Mouse (Mus musculus): ENCODE measurements around the gene Slc39a5. TPM values are rescaled to one million over a fixed set of nuclear protein-coding genes. Genes with fewer than 3 reads are reported as not detected.

Gene Slc39a5
- not detected in 2 replicates for polyA plus RNA-seq (2011; ENCODE audit: insufficient read depth, insufficient read length, low replicate concordance, missing spikeins)

GRCm38 (mm10) chr10:128401056-128401455 is at the start of gene Slc39a5:
TSS of gene Slc39a5 (minus strand) at chr10:128401229.
- 76% methylated on average over 2 of the region's 2 CpGs for WGBS
- H3K4me3 ChIP-seq (replicated peaks; ENCODE audit: control insufficient read depth, low read depth, low read length): no peak within 1 kb of the TSS
- no peak for TF ChIP-seq POLR2A (IDR thresholded peaks at IDR 0.05; ENCODE audit: borderline replicate concordance, control insufficient read depth, low read depth, low read length)
- no peak for TF ChIP-seq CTCF (IDR thresholded peaks at IDR 0.05; ENCODE audit: control insufficient read depth, insufficient read depth, low read length)
- no peaks in the 10 kb centered on the region for H3K4me1 ChIP-seq (ENCODE audit: control insufficient read depth, insufficient read depth, low read length)
- no peak within 1 kb of the TSS for H3K27ac ChIP-seq (ENCODE audit: control insufficient read depth, insufficient read depth, low read depth, low read length, poor library complexity)

GRCm38 (mm10) chr10:128445407-128445806 is 44.4 kb upstream of the Slc39a5 start:
- WGBS: 22% methylated on average over 4 of the region's 4 CpGs
- Histone ChIP-seq H3K27ac (ENCODE audit: control insufficient read depth, insufficient read depth, low read depth, low read length, poor library complexity) (no peak overlapping the region), H3K4me1 (ENCODE audit: control insufficient read depth, insufficient read depth, low read length) (no peaks in the 10 kb centered on the region), H3K4me3 (replicated peaks; ENCODE audit: control insufficient read depth, low read depth, low read length) (no peak overlapping the region)
- no peak for TF ChIP-seq CTCF (IDR thresholded peaks at IDR 0.05; ENCODE audit: control insufficient read depth, insufficient read depth, low read length)
- no peak for TF ChIP-seq POLR2A (IDR thresholded peaks at IDR 0.05; ENCODE audit: borderline replicate concordance, control insufficient read depth, low read depth, low read length)

- TF ChIP-seq POLR2A (IDR thresholded peaks at IDR 0.05; ENCODE audit: borderline replicate concordance, control insufficient read depth, low read depth, low read length) (no peak), CTCF (IDR thresholded peaks at IDR 0.05; ENCODE audit: control insufficient read depth, insufficient read depth, low read length) (no peak)
- no peak overlapping the region for H3K27ac ChIP-seq (ENCODE audit: control insufficient read depth, insufficient read depth, low read depth, low read length, poor library complexity)
- WGBS: 55% methylated on average over 6 of the region's 6 CpGs
- H3K4me1 ChIP-seq (ENCODE audit: control insufficient read depth, insufficient read depth, low read length): no peaks in the 10 kb centered on the region; the same call in 1 of the 2 replicates
- H3K4me3 ChIP-seq (replicated peaks; ENCODE audit: control insufficient read depth, low read depth, low read length): no peak overlapping the region
Measured at GRCm38 (mm10) chr10:128444354-128444753, 43.3 kb upstream of the Slc39a5 start.

- H3K4me1 ChIP-seq (ENCODE audit: control insufficient read depth, insufficient read depth, low read length): peaks cover 4% of the 10 kb centered on the region
- H3K27ac ChIP-seq (ENCODE audit: control insufficient read depth, insufficient read depth, low read depth, low read length, poor library complexity): no peak overlapping the region
- 76% methylated on average over 1 of the region's 1 CpGs for WGBS
- TF ChIP-seq CTCF (IDR thresholded peaks at IDR 0.05; ENCODE audit: control insufficient read depth, insufficient read depth, low read length) (no peak), POLR2A (IDR thresholded peaks at IDR 0.05; ENCODE audit: borderline replicate concordance, control insufficient read depth, low read depth, low read length) (no peak)
- H3K4me3 ChIP-seq (replicated peaks; ENCODE audit: control insufficient read depth, low read depth, low read length): no peak overlapping the region
Measured at GRCm38 (mm10) chr10:128442718-128443117, 41.7 kb upstream of the Slc39a5 start.

DNA sequence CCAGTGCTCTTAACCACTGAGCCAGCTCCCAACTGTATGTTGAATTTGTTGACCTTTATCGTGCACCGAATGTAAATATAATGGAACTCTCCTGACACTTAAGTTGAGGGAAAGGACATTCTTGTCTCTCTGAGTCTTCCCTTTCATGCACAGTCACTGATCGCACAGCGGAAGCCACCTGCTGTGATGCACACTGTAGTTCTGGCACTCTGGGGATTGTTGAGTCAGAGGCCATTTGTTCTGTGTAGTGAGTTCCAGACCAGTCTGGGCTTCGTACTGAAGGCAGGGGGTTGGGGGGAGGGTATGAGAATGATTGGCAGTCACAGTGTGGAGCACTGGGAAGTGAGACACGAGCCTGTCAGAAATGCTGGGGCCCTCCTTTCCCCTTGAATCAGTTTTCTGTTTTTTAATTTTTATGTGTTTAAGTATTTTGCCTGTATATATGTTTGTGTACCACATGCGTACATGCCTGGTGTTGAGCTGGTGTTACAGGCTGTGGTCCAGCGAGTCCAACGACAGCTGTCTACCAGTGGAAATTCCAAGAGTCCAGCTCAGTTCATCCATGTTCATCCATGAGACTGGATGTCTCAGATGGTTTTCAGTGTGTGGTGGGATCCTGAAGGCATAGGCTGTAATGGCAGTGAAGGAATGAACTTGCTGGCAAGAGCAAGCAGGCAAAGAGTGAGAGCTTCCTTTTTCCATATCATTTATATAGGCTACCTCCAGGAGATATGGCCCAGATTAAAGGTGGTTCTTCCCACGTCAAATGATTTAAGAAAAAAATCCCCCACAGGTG is 40.5 kb upstream of the Slc39a5 start:
- Histone ChIP-seq H3K27ac (ENCODE audit: control insufficient read depth, insufficient read depth, low read depth, low read length, poor library complexity) (no peak overlapping the region), H3K4me3 (replicated peaks; ENCODE audit: control insufficient read depth, low read depth, low read length) (no peak overlapping the region), H3K4me1 (ENCODE audit: control insufficient read depth, insufficient read depth, low read length) (peaks cover 6% of the 10 kb centered on the region)
- TF ChIP-seq CTCF (IDR thresholded peaks at IDR 0.05; ENCODE audit: control insufficient read depth, insufficient read depth, low read length): no peak
- WGBS: 88% methylated on average over 10 of the region's 10 CpGs

DNA sequence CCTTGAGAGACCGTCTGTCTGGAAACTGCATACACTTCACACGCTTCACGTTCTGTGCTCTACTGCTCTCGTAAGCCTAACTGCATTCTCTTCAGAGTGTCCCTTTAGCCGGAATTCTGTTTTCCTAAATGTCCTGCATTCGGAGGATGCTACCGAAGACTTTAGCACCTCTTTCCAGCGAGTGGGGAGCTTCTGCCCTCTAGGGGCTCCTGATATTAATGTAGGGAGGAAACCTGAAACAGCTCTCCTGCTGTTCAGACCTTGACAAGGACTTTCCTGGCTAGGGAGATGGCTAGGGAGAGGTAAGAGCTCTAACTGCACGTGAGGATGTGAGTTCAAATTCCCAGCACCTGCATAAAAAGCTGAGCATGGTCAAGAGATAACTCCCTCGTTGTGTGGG is 39.4 kb upstream of the Slc39a5 start:
- Histone ChIP-seq H3K27ac (ENCODE audit: control insufficient read depth, insufficient read depth, low read depth, low read length, poor library complexity) (no peak overlapping the region), H3K4me1 (ENCODE audit: control insufficient read depth, insufficient read depth, low read length) (peaks cover 6% of the 10 kb centered on the region), H3K4me3 (replicated peaks; ENCODE audit: control insufficient read depth, low read depth, low read length) (no peak overlapping the region)
- no peak for TF ChIP-seq POLR2A (IDR thresholded peaks at IDR 0.05; ENCODE audit: borderline replicate concordance, control insufficient read depth, low read depth, low read length)
- TF ChIP-seq CTCF (IDR thresholded peaks at IDR 0.05; ENCODE audit: control insufficient read depth, insufficient read depth, low read length): peak; percentile 40; the same call in 1 of the 2 replicates
- WGBS: 54% methylated on average over 10 of the region's 10 CpGs

DNA sequence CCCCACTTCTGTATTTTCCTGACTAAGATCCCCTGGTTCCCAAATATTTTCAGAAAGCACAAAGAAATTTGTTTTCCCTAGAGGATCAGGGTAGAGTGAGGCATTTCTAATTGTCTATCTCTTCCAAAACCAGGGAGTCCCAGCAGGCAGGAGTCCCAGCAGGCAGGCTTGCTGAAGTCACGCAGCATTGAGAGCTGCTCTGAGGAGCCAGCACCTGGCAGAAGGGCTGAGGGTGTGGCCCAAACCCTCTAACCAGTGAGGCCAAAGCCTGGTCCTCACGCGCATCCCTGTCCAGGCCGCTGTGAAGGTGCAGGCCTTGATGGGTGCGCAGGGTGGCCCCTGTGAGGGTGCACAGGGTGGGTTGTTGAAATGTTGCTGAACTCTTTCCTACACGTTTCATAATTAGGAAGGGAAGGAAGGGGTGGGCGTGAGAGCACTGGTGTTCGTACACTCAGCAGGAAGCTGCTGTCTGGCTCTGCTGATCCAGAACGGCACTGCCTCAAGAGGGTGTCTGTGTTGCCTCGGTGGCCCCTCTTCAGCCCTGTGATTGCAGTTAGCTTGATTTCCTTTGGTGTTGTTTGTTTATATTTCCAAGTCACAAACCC is 37.7 kb upstream of the Slc39a5 start:
- WGBS: 34% methylated on average over 10 of the region's 10 CpGs
- no peak for TF ChIP-seq CTCF (IDR thresholded peaks at IDR 0.05; ENCODE audit: control insufficient read depth, insufficient read depth, low read length)
- no peak overlapping the region for H3K4me3 ChIP-seq (replicated peaks; ENCODE audit: control insufficient read depth, low read depth, low read length)
- H3K4me1 ChIP-seq (ENCODE audit: control insufficient read depth, insufficient read depth, low read length): peaks cover 8% of the 10 kb centered on the region
- peak overlapping the region; percentile 81 for H3K27ac ChIP-seq (ENCODE audit: control insufficient read depth, insufficient read depth, low read depth, low read length, poor library complexity)

DNA sequence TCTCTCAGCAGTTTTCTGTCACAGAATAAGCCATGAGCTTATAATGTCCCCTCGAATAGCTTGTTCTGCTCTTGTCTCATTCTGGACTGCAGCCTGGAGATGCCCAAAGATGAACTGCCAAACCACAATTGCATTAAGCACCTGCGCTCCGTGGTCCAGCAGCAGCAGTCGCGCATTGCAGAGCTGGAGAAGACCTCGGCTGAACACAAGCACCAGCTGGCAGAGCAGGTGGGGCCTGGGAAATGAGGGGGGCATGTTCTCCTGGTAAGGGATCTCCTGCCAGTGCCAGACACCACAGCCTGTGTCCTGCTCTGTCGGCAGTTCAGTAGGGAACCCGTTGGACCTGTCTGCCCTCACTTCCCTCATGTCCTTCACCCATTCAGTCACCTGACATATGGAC is 35.3 kb upstream of the Slc39a5 start:
- Histone ChIP-seq H3K27ac (ENCODE audit: control insufficient read depth, insufficient read depth, low read depth, low read length, poor library complexity) (no peak overlapping the region), H3K4me1 (ENCODE audit: control insufficient read depth, insufficient read depth, low read length) (peaks cover 10% of the 10 kb centered on the region), H3K4me3 (replicated peaks; ENCODE audit: control insufficient read depth, low read depth, low read length) (no peak overlapping the region)
- 70% methylated on average over 8 of the region's 8 CpGs for WGBS
- TF ChIP-seq POLR2A (IDR thresholded peaks at IDR 0.05; ENCODE audit: borderline replicate concordance, control insufficient read depth, low read depth, low read length) (no peak), CTCF (IDR thresholded peaks at IDR 0.05; ENCODE audit: control insufficient read depth, insufficient read depth, low read length) (no peak)
